Mouse (Mus musculus): ENCODE measurements at regions not wholly inside any gene's neighbourhood (a gene's known extent, or its start where the extent isn't known, plus 50 kb on each side); places are given as distances from the start of the nearest gene placed in this dataset. TPM values are rescaled to one million over a fixed set of nuclear protein-coding genes. Genes with fewer than 3 reads are reported as not detected.

DNA sequence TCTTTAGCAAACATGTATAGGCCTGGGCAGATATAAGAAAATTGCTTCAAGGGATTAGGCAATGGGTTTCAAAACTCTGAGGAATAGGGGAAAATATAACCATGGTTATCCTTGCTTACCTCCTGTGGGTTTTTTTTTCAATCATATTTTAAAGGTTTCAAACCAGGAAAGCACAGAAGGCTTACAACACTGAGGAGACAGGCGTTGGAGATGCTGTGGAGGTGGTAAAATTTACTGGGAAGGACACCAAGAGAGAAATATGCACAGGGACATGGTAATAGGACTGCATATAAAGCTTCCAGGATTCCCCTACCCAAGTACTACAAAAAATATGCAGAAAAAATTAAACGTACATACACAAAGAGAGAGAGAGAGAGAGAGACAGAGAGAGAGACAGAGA lies 95.0 kb upstream of the Syt1 start:
- H3K27ac ChIP-seq: no peak overlapping the region
- ATAC-seq (ENCODE audit: low FRiP score) (no peak), DNase-seq (ENCODE audit: low spot score) (no peak)
- WGBS: 82% methylated on average over 2 of the region's 2 CpGs
- no peaks in the 10 kb centered on the region for H3K27me3 ChIP-seq (ENCODE audit: control insufficient read depth, insufficient read depth, low read length)
- H3K9ac ChIP-seq: no peak overlapping the region
- no peak overlapping the region for H3K4me3 ChIP-seq (replicated peaks; ENCODE audit: low read length)
- no peak overlapping the region for H3K4me2 ChIP-seq (replicated peaks)
- H3K4me1 ChIP-seq (replicated peaks; ENCODE audit: control insufficient read depth, insufficient read depth, low read length): no peaks in the 10 kb centered on the region
- no peaks in the 10 kb centered on the region for H3K9me3 ChIP-seq (ENCODE audit: control insufficient read depth, low read length)
- H3K36me3 ChIP-seq (replicated peaks; ENCODE audit: control insufficient read depth, insufficient read depth): no peaks in the 10 kb centered on the region

DNA sequence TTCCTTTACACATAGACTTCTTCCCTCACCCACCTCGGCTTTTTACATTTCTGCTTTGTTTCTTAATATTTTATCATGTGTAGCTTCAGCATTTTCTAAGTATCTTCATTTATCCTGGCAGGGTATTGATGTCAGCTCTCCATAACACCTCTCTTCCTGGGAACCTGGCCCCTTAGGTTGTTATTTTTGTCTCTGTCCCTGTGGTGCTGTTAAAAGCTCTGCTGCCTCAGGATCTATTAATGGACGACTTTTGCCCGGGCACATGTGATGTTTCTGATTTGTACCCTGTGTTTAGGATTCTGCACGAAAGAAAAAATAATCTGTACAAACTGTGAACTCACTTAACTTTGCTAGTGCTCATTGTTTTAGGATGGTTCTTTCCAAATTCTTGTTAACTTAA lies 81.4 kb upstream of the Syt1 start:
- no peaks in the 10 kb centered on the region for H3K4me1 ChIP-seq (replicated peaks; ENCODE audit: control insufficient read depth, insufficient read depth, low read length)
- no peak overlapping the region for H3K27ac ChIP-seq
- no peak overlapping the region for H3K4me3 ChIP-seq (replicated peaks; ENCODE audit: low read length)
- H3K9me3 ChIP-seq (ENCODE audit: control insufficient read depth, low read length): no peaks in the 10 kb centered on the region
- H3K4me2 ChIP-seq (replicated peaks): no peak overlapping the region
- ATAC-seq (ENCODE audit: low FRiP score) (no peak), DNase-seq (ENCODE audit: low spot score) (no peak)
- H3K9ac ChIP-seq: no peak overlapping the region
- WGBS: 74% methylated on average over 4 of the region's 4 CpGs
- no peaks in the 10 kb centered on the region for H3K36me3 ChIP-seq (replicated peaks; ENCODE audit: control insufficient read depth, insufficient read depth)
- no peaks in the 10 kb centered on the region for H3K27me3 ChIP-seq (ENCODE audit: control insufficient read depth, insufficient read depth, low read length)

GRCm38 (mm10) chr10:109079773-109080172 lies 69.0 kb upstream of the Syt1 start:
- DNase-seq (ENCODE audit: low spot score) (no peak), ATAC-seq (ENCODE audit: low FRiP score) (no peak)
- no peak overlapping the region for H3K27ac ChIP-seq
- no peaks in the 10 kb centered on the region for H3K36me3 ChIP-seq (replicated peaks; ENCODE audit: control insufficient read depth, insufficient read depth)
- no peak overlapping the region for H3K4me2 ChIP-seq (replicated peaks)
- H3K9ac ChIP-seq: no peak overlapping the region
- no peak overlapping the region for H3K4me3 ChIP-seq (replicated peaks; ENCODE audit: low read length)
- H3K4me1 ChIP-seq (replicated peaks; ENCODE audit: control insufficient read depth, insufficient read depth, low read length): no peaks in the 10 kb centered on the region
- 48% methylated on average over 7 of the region's 7 CpGs for WGBS
- H3K27me3 ChIP-seq (ENCODE audit: control insufficient read depth, insufficient read depth, low read length): no peaks in the 10 kb centered on the region
- H3K9me3 ChIP-seq (ENCODE audit: control insufficient read depth, low read length): no peaks in the 10 kb centered on the region

DNA sequence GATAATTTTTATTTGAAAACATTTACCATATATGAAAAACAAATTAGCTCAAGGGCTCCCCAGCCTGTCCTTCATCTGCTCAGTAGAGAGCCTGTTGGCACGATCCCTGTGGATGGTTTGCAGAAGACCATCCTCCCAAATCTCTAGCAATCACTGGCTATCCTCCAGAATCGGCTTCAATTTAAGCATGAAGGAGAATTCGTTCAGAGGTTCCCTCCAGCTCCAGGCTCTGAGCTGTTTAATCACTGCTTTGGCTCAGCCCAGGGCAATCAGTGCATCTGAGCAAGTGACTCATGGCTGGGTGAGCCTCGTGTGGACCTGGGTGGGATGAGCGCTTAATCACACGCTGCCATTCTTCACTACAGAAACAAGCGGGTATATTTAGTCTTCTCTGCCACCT lies 63.4 kb upstream of the Syt1 start:
- H3K4me2 ChIP-seq (replicated peaks): no peak overlapping the region
- H3K9me3 ChIP-seq (ENCODE audit: control insufficient read depth, low read length): no peaks in the 10 kb centered on the region
- ATAC-seq (ENCODE audit: low FRiP score) (no peak), DNase-seq (ENCODE audit: low spot score) (no peak)
- WGBS: 84% methylated on average over 7 of the region's 7 CpGs
- no peak overlapping the region for H3K4me3 ChIP-seq (replicated peaks; ENCODE audit: low read length)
- no peaks in the 10 kb centered on the region for H3K36me3 ChIP-seq (replicated peaks; ENCODE audit: control insufficient read depth, insufficient read depth)
- no peak overlapping the region for H3K27ac ChIP-seq
- no peak overlapping the region for H3K9ac ChIP-seq
- H3K4me1 ChIP-seq (replicated peaks; ENCODE audit: control insufficient read depth, insufficient read depth, low read length): no peaks in the 10 kb centered on the region
- no peaks in the 10 kb centered on the region for H3K27me3 ChIP-seq (ENCODE audit: control insufficient read depth, insufficient read depth, low read length)

Small RNA genes lying in the stretch of these regions (microRNA-seq; reads per million reads assigned to microRNA genes)
- not detected for gene Gm44495

All from hindbrain, embryonic 14.5 days (tissue).